Mouse (Mus musculus) ES-E14 (cell line): ENCODE data around the gene Hnf1a.

ENCODE experiments used
- CHD2 ChIP-seq: IDR thresholded peaks from 2 replicates; pipeline ENCODE4 v1.6.1; 2014; ENCODE audit warnings: mild to moderate bottlenecking, low read depth, low read length, inconsistent platforms
- ZC3H11A ChIP-seq: IDR thresholded peaks from 2 replicates; pipeline ENCODE4 v1.6.1; 2012; ENCODE audit warnings: low read depth, mild to moderate bottlenecking, inconsistent platforms, low read length, borderline replicate concordance

DNA sequence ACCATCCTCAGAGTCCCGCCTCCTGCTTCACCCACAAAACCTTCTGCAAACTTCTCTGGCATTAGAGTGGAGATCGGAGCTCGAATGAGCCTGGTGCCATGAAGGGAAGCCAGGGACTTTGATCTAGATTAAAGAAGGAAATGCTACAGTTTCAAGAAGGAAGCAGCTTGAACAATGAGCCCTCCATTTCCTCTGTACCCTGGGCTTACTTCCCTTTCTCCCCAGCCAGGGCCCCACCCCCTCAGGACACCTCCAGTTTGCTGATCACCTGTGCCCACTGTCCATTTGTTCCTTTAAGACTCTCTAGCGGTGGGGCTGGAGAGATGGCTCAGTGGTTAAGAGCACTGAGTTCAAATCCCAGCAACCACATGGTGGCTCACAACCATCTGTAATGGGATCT is 54.1 kb downstream of the Hnf1a start:
- no peak for TF ChIP-seq ZC3H11A
- no peak for TF ChIP-seq CHD2
